Mouse (Mus musculus) lung, adult 2 months (tissue): ENCODE measurements at regions not wholly inside any gene's neighbourhood (a gene's known extent, or its start where the extent isn't known, plus 50 kb on each side); places are given as distances from the start of the nearest gene placed in this dataset.

Source experiments
- DNase-seq: peaks from one replicate; pipeline ENCODE4 v3.0.0; 2022
- H3K4me1 ChIP-seq: fragments of 200-500 bp; 2 replicates; pipeline ENCODE4 v1.6.1; 2011; ENCODE audit warnings: low read length; ENCODE audit not compliant: control insufficient read depth, insufficient read depth
- H3K4me3 ChIP-seq: fragments of 200-500 bp; replicated peaks from 2 replicates; pipeline ENCODE3; 2011; ENCODE audit warnings: low read depth, mild to moderate bottlenecking, control low read depth, low read length; ENCODE audit errors: extremely low read depth
- CTCF ChIP-seq: fragments of 200-500 bp; IDR thresholded peaks from 2 replicates; pipeline ENCODE4 v1.5.1; 2011; ENCODE audit warnings: mild to moderate bottlenecking, low read length, control low read depth; ENCODE audit not compliant: insufficient read depth
- POLR2A ChIP-seq: fragments of 200-500 bp; IDR thresholded peaks from 2 replicates; pipeline ENCODE4 v1.6.1; 2011; ENCODE audit warnings: low read depth, mild to moderate bottlenecking, control low read depth, low read length, borderline replicate concordance; ENCODE audit errors: extremely low read depth
- WGBS: fragments of 180-500 bp; shearing (Covaris S2); methylation state at CpG from one replicate; pipeline ENCODE4 v1.1.7; 2018; 5-methylcytosine and 5-hydroxymethylcytosine counted together

- WGBS: 10% methylated on average over 4 of the region's 4 CpGs
- no peak for DNase-seq
- H3K4me3 ChIP-seq: no peak overlapping the region
- TF ChIP-seq CTCF (no peak), POLR2A (no peak)
- no peaks in the 10 kb centered on the region for H3K4me1 ChIP-seq
Measured at GRCm38 (mm10) chr16:93533205-93533604, 70.7 kb downstream of the Setd4 start.

- no peak for DNase-seq
- H3K4me1 ChIP-seq: no peaks in the 10 kb centered on the region
- WGBS: 70% methylated on average over 8 of the region's 8 CpGs
- H3K4me3 ChIP-seq: no peak overlapping the region
- no peak for TF ChIP-seq CTCF
- no peak for TF ChIP-seq POLR2A
Measured at GRCm38 (mm10) chr16:93531937-93532336, 71.9 kb downstream of the Setd4 start.

GRCm38 (mm10) chr16:93522485-93522884, 81.4 kb downstream of the Setd4 start:
- H3K4me1 ChIP-seq: no peaks in the 10 kb centered on the region
- DNase-seq: no peak
- TF ChIP-seq CTCF: no peak
- no peak for TF ChIP-seq POLR2A
- H3K4me3 ChIP-seq: no peak overlapping the region
- 72% methylated on average over 2 of the region's 2 CpGs for WGBS

- WGBS: 78% methylated on average over 3 of the region's 3 CpGs
- no peak for DNase-seq
- no peaks in the 10 kb centered on the region for H3K4me1 ChIP-seq
- no peak overlapping the region for H3K4me3 ChIP-seq
- no peak for TF ChIP-seq POLR2A
- no peak for TF ChIP-seq CTCF
Measured at GRCm38 (mm10) chr16:93520481-93520880, 83.4 kb downstream of the Setd4 start.

- 81% methylated on average over 1 of the region's 1 CpGs for WGBS
- no peak for TF ChIP-seq CTCF
- TF ChIP-seq POLR2A: no peak
- DNase-seq: no peak
- Histone ChIP-seq H3K4me1 (no peaks in the 10 kb centered on the region), H3K4me3 (no peak overlapping the region)
Measured at GRCm38 (mm10) chr16:93518620-93519019, 85.2 kb downstream of the Setd4 start.

- Histone ChIP-seq H3K4me1 (no peaks in the 10 kb centered on the region; the same call in 1 of the 2 replicates), H3K4me3 (no peak overlapping the region)
- no peak for DNase-seq
- WGBS: 23% methylated on average over 5 of the region's 5 CpGs
- TF ChIP-seq CTCF (no peak), POLR2A (no peak)
Measured at GRCm38 (mm10) chr16:93516793-93517192, 87.1 kb downstream of the Setd4 start.

GRCm38 (mm10) chr16:93515456-93515941, 88.4 kb downstream of the Setd4 start:
- TF ChIP-seq POLR2A: no peak
- TF ChIP-seq CTCF: no peak
- Histone ChIP-seq H3K4me1 (no peaks in the 10 kb centered on the region; the same call in 1 of the 2 replicates), H3K4me3 (no peak overlapping the region)
- 78% methylated on average over 5 of the region's 5 CpGs for WGBS
- no peak for DNase-seq

GRCm38 (mm10) chr16:93513616-93514041, 90.2 kb downstream of the Setd4 start:
- no peak for TF ChIP-seq POLR2A
- no peak for TF ChIP-seq CTCF
- no peak for DNase-seq
- H3K4me3 ChIP-seq: no peak overlapping the region
- H3K4me1 ChIP-seq: no peaks in the 10 kb centered on the region; the same call in 1 of the 2 replicates
- 72% methylated on average over 5 of the region's 5 CpGs for WGBS

GRCm38 (mm10) chr16:93511988-93512387, 91.9 kb downstream of the Setd4 start:
- TF ChIP-seq CTCF: no peak
- TF ChIP-seq POLR2A: no peak
- 84% methylated on average over 4 of the region's 4 CpGs for WGBS

GRCm38 (mm10) chr16:93511517-93511916, 92.3 kb downstream of the Setd4 start:
- WGBS: 13% methylated on average over 2 of the region's 2 CpGs
- Histone ChIP-seq H3K4me1 (no peaks in the 10 kb centered on the region; the same call in 1 of the 2 replicates), H3K4me3 (no peak overlapping the region)
- DNase-seq: no peak
- peak; percentile 18; the same call in 1 of the 2 replicates for TF ChIP-seq CTCF
- no peak for TF ChIP-seq POLR2A

More at GRCm38 (mm10) chr16:93511988-93512387, 91.9 kb downstream of the Setd4 start:
- Histone ChIP-seq H3K4me1 (no peaks in the 10 kb centered on the region; the same call in 1 of the 2 replicates), H3K4me3 (no peak overlapping the region)
- no peak for DNase-seq

- TF ChIP-seq CTCF (no peak), POLR2A (no peak)
- no peaks in the 10 kb centered on the region for H3K4me1 ChIP-seq
- no peak for DNase-seq
Measured at GRCm38 (mm10) chr16:93498800-93499199, 105.1 kb downstream of the Setd4 start.

More at GRCm38 (mm10) chr16:93498800-93499199, 105.1 kb downstream of the Setd4 start:
- 90% methylated on average over 2 of the region's 2 CpGs for WGBS
- H3K4me3 ChIP-seq: no peak overlapping the region
